ENCODE assay signal across 8 mouse cellular contexts in the genomic region with DNA sequence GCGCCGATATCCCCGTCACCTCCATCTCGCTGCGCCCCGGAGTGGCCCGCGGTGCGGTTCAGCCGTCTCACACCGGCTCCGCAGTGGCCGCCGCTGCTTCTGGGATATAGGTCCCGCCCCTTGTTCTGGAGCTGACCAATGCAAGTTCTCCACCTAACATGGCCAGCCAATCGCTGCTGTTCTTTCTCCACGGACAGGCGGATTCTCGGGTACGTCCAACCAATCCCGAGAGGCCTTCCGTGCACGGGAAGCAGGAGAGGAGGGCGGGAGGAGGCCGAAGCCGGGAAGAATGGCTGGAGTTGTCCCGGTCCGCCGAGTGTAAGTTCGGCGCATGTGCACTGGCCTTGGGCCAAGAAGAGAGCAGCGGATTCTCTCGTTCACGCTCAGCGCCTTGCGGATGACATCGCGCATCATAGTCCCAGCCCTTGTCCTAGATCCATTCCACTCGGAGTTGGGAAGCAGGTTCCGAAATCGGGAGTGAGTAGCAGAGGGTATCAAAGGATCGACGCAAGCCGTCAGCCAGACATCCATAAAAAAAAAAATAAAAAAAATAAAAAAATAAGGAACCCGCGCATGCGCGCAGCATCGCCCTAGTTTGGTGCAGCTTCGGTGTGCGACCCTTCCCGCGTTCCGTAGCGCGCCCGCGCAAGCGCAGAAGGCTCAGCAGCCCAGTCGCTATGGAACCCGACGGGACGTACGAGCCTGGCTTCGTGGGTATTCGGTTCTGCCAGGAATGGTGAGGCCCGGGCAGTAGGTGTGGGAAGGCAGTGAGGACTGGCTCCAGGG. TPM values are rescaled to one million over a fixed set of nuclear protein-coding genes. Genes with fewer than 3 reads are reported as not detected.
DNase-seq lines count a peak whose midpoint lies in the region; ATAC-seq and TF ChIP-seq lines count a peak whose summit lies in the region.

A gene (plus strand): TSS at position 280 of the 786 bp plus-strand sequence.
A gene (minus strand): TSS at position 604 of the 786 bp plus-strand sequence.

- peak within 1 kb of the TSS; percentile 71 for H3K4me3 ChIP-seq in bone marrow, adult 2 months (replicated peaks; ENCODE audit: control insufficient read depth, low read depth, low read length)
- H3K4me3 ChIP-seq in embryonic facial prominence, embryonic 15.5 days (replicated peaks) = peak within 1 kb of the TSS; percentile 82
- peak within 1 kb of the TSS; percentile 80 for H3K4me3 ChIP-seq in limb, embryonic 14.5 days (replicated peaks; ENCODE audit: low read length)
- peak within 1 kb of the TSS; percentile 62 for H3K4me3 ChIP-seq in midbrain, postnatal 0 days (ENCODE audit: low read depth, low read length)

- ATAC-seq in embryonic facial prominence, embryonic 15.5 days (ENCODE audit: insufficient number of reproducible peaks, low FRiP score, low TSS enrichment, low read depth) = peak; percentile 93
- peak; percentile 96 for ATAC-seq in limb, embryonic 14.5 days (ENCODE audit: low FRiP score, low read depth)
- ATAC-seq in midbrain, postnatal 0 days (ENCODE audit: low FRiP score) = peak; percentile 95

- peak within 1 kb of the TSS; percentile 79 for H3K4me2 ChIP-seq in embryonic facial prominence, embryonic 15.5 days (replicated peaks)
- peak within 1 kb of the TSS; percentile 82 for H3K4me2 ChIP-seq in limb, embryonic 14.5 days (replicated peaks; ENCODE audit: low read depth, low read length, severe bottlenecking)
- peak within 1 kb of the TSS; percentile 79 for H3K4me2 ChIP-seq in midbrain, postnatal 0 days (ENCODE audit: low read depth, low read length, poor library complexity, severe bottlenecking)

- under 1% methylated on average over 67 of the region's 67 CpGs for WGBS in bone marrow, adult 2 months
- under 1% methylated on average over 67 of the region's 67 CpGs for WGBS in embryonic facial prominence, embryonic 15.5 days
- WGBS in limb, embryonic 14.5 days = under 1% methylated on average over 67 of the region's 67 CpGs
- under 1% methylated on average over 67 of the region's 67 CpGs for whole genome bisulfite sequencing in midbrain, postnatal 0 days

- H3K27me3 ChIP-seq in embryonic facial prominence, embryonic 15.5 days = no peaks in the 10 kb centered on the region
- no peaks in the 10 kb centered on the region for H3K27me3 ChIP-seq in limb, embryonic 14.5 days (ENCODE audit: control insufficient read depth, insufficient read depth, low read length)
- H3K27me3 ChIP-seq in midbrain, postnatal 0 days (ENCODE audit: insufficient read depth, low read length) = no peaks in the 10 kb centered on the region

- DNase-seq in 416B (ENCODE audit: low read depth) = peak; percentile 99
- peak; percentile 98 for DNase-seq in heart, adult 8-10 months (ENCODE audit: low spot score)
- peak; percentile 99 for DNase-seq in kidney, adult 9 months
- peak; percentile 97 for DNase-seq in limb, embryonic 14.5 days (ENCODE audit: low spot score)
- peak; percentile 99 for DNase-seq in midbrain, postnatal 0 days (ENCODE audit: low spot score)
- DNase-seq in spleen, postnatal 14 days (ENCODE audit: low spot score in 2 of 2) = peak; percentile 88 to 92

- H3K9me3 ChIP-seq in embryonic facial prominence, embryonic 15.5 days (replicated peaks) = no peaks in the 10 kb centered on the region
- no peaks in the 10 kb centered on the region for H3K9me3 ChIP-seq in limb, embryonic 14.5 days (ENCODE audit: control insufficient read depth, low read length)
- no peaks in the 10 kb centered on the region for H3K9me3 ChIP-seq in midbrain, postnatal 0 days (ENCODE audit: low read length)

- H3K4me1 ChIP-seq in bone marrow, adult 2 months (ENCODE audit: control insufficient read depth, insufficient read depth, low read length) = peaks cover 1% of the 10 kb centered on the region; the same call in 1 of the 2 replicates
- H3K4me1 ChIP-seq in embryonic facial prominence, embryonic 15.5 days = peaks cover 23% of the 10 kb centered on the region
- H3K4me1 ChIP-seq in limb, embryonic 14.5 days (ENCODE audit: control insufficient read depth, insufficient read depth, low read length) = peaks cover 10% of the 10 kb centered on the region
- peaks cover 12% of the 10 kb centered on the region for H3K4me1 ChIP-seq in midbrain, postnatal 0 days (ENCODE audit: insufficient read depth, low read length)

- peaks cover 36% of the 10 kb centered on the region for H3K36me3 ChIP-seq in embryonic facial prominence, embryonic 15.5 days
- peaks cover 44% of the 10 kb centered on the region for H3K36me3 ChIP-seq in limb, embryonic 14.5 days (ENCODE audit: control insufficient read depth, insufficient read depth, low read length)
- H3K36me3 ChIP-seq in midbrain, postnatal 0 days (ENCODE audit: insufficient read depth, low read length) = peaks cover 34% of the 10 kb centered on the region

- peak within 1 kb of the TSS; percentile 70 for H3K9ac ChIP-seq in embryonic facial prominence, embryonic 15.5 days
- H3K9ac ChIP-seq in limb, embryonic 14.5 days (ENCODE audit: low read depth, low read length, severe bottlenecking) = peak within 1 kb of the TSS; percentile 77
- peak within 1 kb of the TSS; percentile 72 for H3K9ac ChIP-seq in midbrain, postnatal 0 days (replicated peaks; ENCODE audit: low read length, poor library complexity, severe bottlenecking)

- peak; percentile 69 for TF ChIP-seq POLR2A in bone marrow, adult 2 months (IDR thresholded peaks at IDR 0.05; ENCODE audit: borderline replicate concordance, control insufficient read depth, low read depth, low read length)
- no peak for TF ChIP-seq POLR2A in limb, embryonic 14.5 days (IDR thresholded peaks at IDR 0.05; ENCODE audit: borderline replicate concordance, extremely low read depth, insufficient read depth, insufficient read length)

- TF ChIP-seq CTCF in bone marrow, adult 2 months (IDR thresholded peaks at IDR 0.05; ENCODE audit: control insufficient read depth, insufficient read depth, low read length) = no peak
- TF ChIP-seq CTCF in midbrain, postnatal 0 days (IDR thresholded peaks at IDR 0.05) = no peak

- H3K27ac ChIP-seq in bone marrow, adult 2 months (ENCODE audit: control insufficient read depth, insufficient read depth, low read depth, low read length, poor library complexity) = peak within 1 kb of the TSS; percentile 46
- peak within 1 kb of the TSS; percentile 98 for H3K27ac ChIP-seq in embryonic facial prominence, embryonic 15.5 days (replicated peaks)
- H3K27ac ChIP-seq in limb, embryonic 14.5 days (replicated peaks; ENCODE audit: low read depth, low read length) = peak within 1 kb of the TSS; percentile 91
- peak within 1 kb of the TSS; percentile 95 for H3K27ac ChIP-seq in midbrain, postnatal 0 days (ENCODE audit: low read depth, low read length)

RNA-seq across cellular contexts. Expression of the first gene that starts in this region (rescaled TPM):
- polyA plus RNA-seq in bone marrow, adult 2 months (2011; ENCODE audit: insufficient read depth, insufficient read length, low replicate concordance, missing spikeins) = 41.5 and 50.8 TPM in 2 replicates
- polyA plus RNA-seq in embryonic facial prominence, embryonic 15.5 days (2015; fragmentation: Nextera tagmentation; extraction: Ambion mirVana) = 155 and 160 TPM in 2 replicates
- 10 to 100 TPM; 54.0 to 70.5 (median 64.9) TPM for total RNA-seq in heart, adult 8-10 months (2022)
- 227 and 250 TPM in 2 replicates for polyA plus RNA-seq in limb, embryonic 14.5 days (2012; rRNA removed)
- polyA plus RNA-seq in limb, embryonic 14.5 days (2014; fragmentation: Nextera tagmentation; extraction: Ambion mirVana) = 180 and 186 TPM in 2 replicates
- total RNA-seq in midbrain, postnatal 0 days (2014; rRNA removed) = 93.3 and 126 TPM in 2 replicates
- 190 and 196 TPM in 2 replicates for polyA plus RNA-seq in midbrain, postnatal 0 days (2015; fragmentation: Nextera tagmentation; extraction: Ambion mirVana)

RNA-seq across cellular contexts. Expression of the second gene that starts in this region (rescaled TPM):
- 24.0 and 67.8 TPM in 2 replicates for polyA plus RNA-seq in bone marrow, adult 2 months (2011; ENCODE audit: insufficient read depth, insufficient read length, low replicate concordance, missing spikeins)
- 172 and 177 TPM in 2 replicates for polyA plus RNA-seq in embryonic facial prominence, embryonic 15.5 days (2015; fragmentation: Nextera tagmentation; extraction: Ambion mirVana)
- total RNA-seq in heart, adult 8-10 months (2022) = 10 to 100 TPM; 51.2 to 62.4 (median 57.6) TPM
- 78.9 and 90.3 TPM in 2 replicates for polyA plus RNA-seq in limb, embryonic 14.5 days (2012; rRNA removed)
- polyA plus RNA-seq in limb, embryonic 14.5 days (2014; fragmentation: Nextera tagmentation; extraction: Ambion mirVana) = 168 and 185 TPM in 2 replicates
- 127 and 149 TPM in 2 replicates for total RNA-seq in midbrain, postnatal 0 days (2014; rRNA removed)
- 483 and 527 TPM in 2 replicates for polyA plus RNA-seq in midbrain, postnatal 0 days (2015; fragmentation: Nextera tagmentation; extraction: Ambion mirVana)

Comparison
In these comparisons a context has a peak if more than half of its experiments do, and no peak if none do; other contexts are left out.
1. Peak in every context shown above with its lines: DNase-seq, ATAC-seq, H3K4me3 ChIP-seq and H3K27ac ChIP-seq.
2. H3K27ac ChIP-seq: peak in every context shown above with its lines; median percentile 98 in embryonic facial prominence, embryonic 15.5 days; 95 in midbrain, postnatal 0 days; 91 in limb, embryonic 14.5 days; 46 in bone marrow, adult 2 months.